Mouse (Mus musculus) E14TG2a.4 (cell line): ENCODE results near the gene H2-Oa.

ENCODE experiments used
- CTCF ChIP-seq: conservative IDR thresholded peaks from 2 replicates; pipeline ENCODE4 v1.5.1; 2014; ENCODE audit warnings: low read length
- NANOG ChIP-seq: IDR thresholded peaks from 2 replicates; pipeline ENCODE4 v1.6.1; 2014; ENCODE audit warnings: borderline replicate concordance, low read length, mixed read lengths
- POU5F1 ChIP-seq: IDR thresholded peaks from 2 replicates; pipeline ENCODE4 v1.6.1; 2014; ENCODE audit warnings: low read length, borderline replicate concordance

GRCm38 (mm10) chr17:34126826-34127420, 34.8 kb downstream of the H2-Oa start:
- TF ChIP-seq POU5F1, result no peak
- TF ChIP-seq CTCF, result no peak
- no peak for TF ChIP-seq NANOG
